Mouse (Mus musculus) lung, adult 2 months (tissue): ENCODE measurements at regions not wholly inside any gene's neighbourhood (a gene's known extent, or its start where the extent isn't known, plus 50 kb on each side); places are given as distances from the start of the nearest gene placed in this dataset.

Source experiments
- CTCF ChIP-seq: fragments of 200-500 bp; IDR thresholded peaks from 2 replicates; pipeline ENCODE4 v1.5.1; 2011; ENCODE audit warnings: mild to moderate bottlenecking, low read length, control low read depth; ENCODE audit not compliant: insufficient read depth
- POLR2A ChIP-seq: fragments of 200-500 bp; IDR thresholded peaks from 2 replicates; pipeline ENCODE4 v1.6.1; 2011; ENCODE audit warnings: low read depth, mild to moderate bottlenecking, control low read depth, low read length, borderline replicate concordance; ENCODE audit errors: extremely low read depth

DNA sequence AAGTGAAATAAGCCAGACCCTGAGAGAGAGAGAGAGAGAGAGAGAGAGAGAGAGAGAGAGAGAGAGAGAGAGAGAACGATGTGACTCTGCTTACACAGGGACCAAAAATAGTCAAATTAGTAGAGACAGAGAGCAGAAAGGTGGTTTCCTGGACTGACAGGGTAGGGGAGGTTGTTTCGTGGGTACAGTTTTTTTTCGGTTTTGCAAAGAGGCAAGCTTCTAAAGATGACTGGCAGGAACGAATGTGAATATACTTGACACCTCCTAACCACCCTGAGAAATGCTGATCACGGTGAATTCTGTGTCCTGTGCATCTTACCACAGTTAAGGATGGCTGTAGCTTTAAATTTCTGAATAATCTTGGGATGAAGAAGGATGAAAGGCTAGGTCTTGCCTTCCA is 89.7 kb downstream of the Tomm20 start:
- TF ChIP-seq CTCF: no peak
- no peak for TF ChIP-seq POLR2A
